Mouse (Mus musculus): ENCODE results near the gene Tmed4. TPM values are rescaled to one million over a fixed set of nuclear protein-coding genes. Genes with fewer than 3 reads are reported as not detected.

The Tmed4 gene
- polyA plus RNA-seq, 1 experiment from 2014 or later, result 42.5 TPM

- Histone ChIP-seq H3K4me2 (ENCODE audit: low read depth, low read length) (no peak overlapping the region), H3K36me3 (ENCODE audit: control insufficient read depth, insufficient read depth) (no peaks in the 10 kb centered on the region), H3K9ac (ENCODE audit: low read depth, low read length) (no peak overlapping the region), H3K4me1 (ENCODE audit: control insufficient read depth, low read depth, low read length) (peaks cover 28% of the 10 kb centered on the region), H3K4me3 (ENCODE audit: low read depth, low read length) (no peak overlapping the region), H3K27me3 (ENCODE audit: control insufficient read depth, insufficient read depth, low read depth, low read length) (no peaks in the 10 kb centered on the region), H3K27ac (ENCODE audit: low read length) (no peak overlapping the region), H3K9me3 (replicated peaks; ENCODE audit: control insufficient read depth, low read length) (no peaks in the 10 kb centered on the region)
- WGBS (ENCODE audit: insufficient replicate concordance), result 83% methylated on average over 3 of the region's 3 CpGs
- no peak for ATAC-seq (ENCODE audit: low read depth)
Observed at GRCm38 (mm10) chr11:6290138-6290537, 15.5 kb upstream of the Tmed4 start.

GRCm38 (mm10) chr11:6282940-6283339 is 8.3 kb upstream of the Tmed4 start:
- H3K27ac ChIP-seq (ENCODE audit: low read length), result no peak overlapping the region
- no peaks in the 10 kb centered on the region; the same call in 1 of the 2 replicates for H3K9me3 ChIP-seq (replicated peaks; ENCODE audit: control insufficient read depth, low read length)
- no peaks in the 10 kb centered on the region for H3K4me1 ChIP-seq (ENCODE audit: control insufficient read depth, low read depth, low read length)
- H3K4me3 ChIP-seq (ENCODE audit: low read depth, low read length), result no peak overlapping the region
- H3K9ac ChIP-seq (ENCODE audit: low read depth, low read length), result no peak overlapping the region
- H3K36me3 ChIP-seq (ENCODE audit: control insufficient read depth, insufficient read depth), result no peaks in the 10 kb centered on the region
- ATAC-seq (ENCODE audit: low read depth), result no peak
- H3K4me2 ChIP-seq (ENCODE audit: low read depth, low read length), result no peak overlapping the region
- 64% methylated on average over 3 of the region's 3 CpGs for WGBS (ENCODE audit: insufficient replicate concordance)
- no peaks in the 10 kb centered on the region for H3K27me3 ChIP-seq (ENCODE audit: control insufficient read depth, insufficient read depth, low read depth, low read length)

GRCm38 (mm10) chr11:6276466-6276865 is 1.8 kb upstream of the Tmed4 start:
- Histone ChIP-seq H3K36me3 (ENCODE audit: control insufficient read depth, insufficient read depth) (peaks cover 4% of the 10 kb centered on the region), H3K4me2 (ENCODE audit: low read depth, low read length) (no peak overlapping the region), H3K4me3 (ENCODE audit: low read depth, low read length) (no peak overlapping the region), H3K27me3 (ENCODE audit: control insufficient read depth, insufficient read depth, low read depth, low read length) (no peaks in the 10 kb centered on the region), H3K9me3 (replicated peaks; ENCODE audit: control insufficient read depth, low read length) (no peaks in the 10 kb centered on the region; the same call in 1 of the 2 replicates), H3K27ac (ENCODE audit: low read length) (no peak overlapping the region), H3K9ac (ENCODE audit: low read depth, low read length) (no peak overlapping the region), H3K4me1 (ENCODE audit: control insufficient read depth, low read depth, low read length) (peaks cover 16% of the 10 kb centered on the region)
- 67% methylated on average over 3 of the region's 3 CpGs for WGBS (ENCODE audit: insufficient replicate concordance)
- ATAC-seq (ENCODE audit: low read depth), result no peak

- Histone ChIP-seq H3K9me3 (replicated peaks; ENCODE audit: control insufficient read depth, low read length) (no peaks in the 10 kb centered on the region; the same call in 1 of the 2 replicates), H3K4me3 (ENCODE audit: low read depth, low read length) (peak overlapping the region; percentile 77), H3K36me3 (ENCODE audit: control insufficient read depth, insufficient read depth) (peaks cover 9% of the 10 kb centered on the region), H3K27ac (ENCODE audit: low read length) (peak overlapping the region; percentile 76), H3K4me2 (ENCODE audit: low read depth, low read length) (peak overlapping the region; percentile 67), H3K9ac (ENCODE audit: low read depth, low read length) (peak overlapping the region; percentile 84), H3K4me1 (ENCODE audit: control insufficient read depth, low read depth, low read length) (peaks cover 16% of the 10 kb centered on the region), H3K27me3 (ENCODE audit: control insufficient read depth, insufficient read depth, low read depth, low read length) (no peaks in the 10 kb centered on the region)
- ATAC-seq (ENCODE audit: low read depth), result no peak
- WGBS (ENCODE audit: insufficient replicate concordance), result 30% methylated on average over 7 of the region's 7 CpGs
Observed at GRCm38 (mm10) chr11:6275094-6275484, 419 bp upstream of the Tmed4 start.

- 18% methylated on average over 11 of the region's 11 CpGs for WGBS (ENCODE audit: insufficient replicate concordance)
- ATAC-seq (ENCODE audit: low read depth), result no peak
- peaks cover 9% of the 10 kb centered on the region for H3K36me3 ChIP-seq (ENCODE audit: control insufficient read depth, insufficient read depth)
- H3K27ac ChIP-seq (ENCODE audit: low read length), result peak overlapping the region; percentile 3; the same call in 1 of the 2 replicates
- peak overlapping the region; percentile 77 for H3K4me3 ChIP-seq (ENCODE audit: low read depth, low read length)
- peak overlapping the region; percentile 84 for H3K9ac ChIP-seq (ENCODE audit: low read depth, low read length)
- H3K4me2 ChIP-seq (ENCODE audit: low read depth, low read length), result peak overlapping the region; percentile 67
- H3K9me3 ChIP-seq (replicated peaks; ENCODE audit: control insufficient read depth, low read length), result no peaks in the 10 kb centered on the region
- peaks cover 16% of the 10 kb centered on the region for H3K4me1 ChIP-seq (ENCODE audit: control insufficient read depth, low read depth, low read length)
- no peaks in the 10 kb centered on the region for H3K27me3 ChIP-seq (ENCODE audit: control insufficient read depth, insufficient read depth, low read depth, low read length)
Observed at GRCm38 (mm10) chr11:6273607-6274006, 1.1 kb downstream of the Tmed4 start.

GRCm38 (mm10) chr11:6267320-6268254 is 7.1 kb downstream of the Tmed4 start, which contains the start of gene Ddx56:
TSS of gene Ddx56 (minus strand) at chr11:6267772.
- Histone ChIP-seq H3K9me3 (replicated peaks; ENCODE audit: control insufficient read depth, low read length) (no peaks in the 10 kb centered on the region), H3K4me2 (ENCODE audit: low read depth, low read length) (peak within 1 kb of the TSS; percentile 76), H3K4me1 (ENCODE audit: control insufficient read depth, low read depth, low read length) (peaks cover 10% of the 10 kb centered on the region), H3K9ac (ENCODE audit: low read depth, low read length) (peak within 1 kb of the TSS; percentile 89), H3K27me3 (ENCODE audit: control insufficient read depth, insufficient read depth, low read depth, low read length) (no peaks in the 10 kb centered on the region), H3K36me3 (ENCODE audit: control insufficient read depth, insufficient read depth) (peaks cover 29% of the 10 kb centered on the region), H3K4me3 (ENCODE audit: low read depth, low read length) (peak within 1 kb of the TSS; percentile 94), H3K27ac (ENCODE audit: low read length) (peak within 1 kb of the TSS; percentile 95)
- ATAC-seq (ENCODE audit: low read depth), result peak; percentile 99
- WGBS (ENCODE audit: insufficient replicate concordance), result 1% methylated on average over 48 of the region's 50 CpGs

- peak overlapping the region; percentile 76 for H3K4me2 ChIP-seq (ENCODE audit: low read depth, low read length)
- peak overlapping the region; percentile 89 for H3K9ac ChIP-seq (ENCODE audit: low read depth, low read length)
- no peak overlapping the region for H3K27ac ChIP-seq (ENCODE audit: low read length)
- H3K9me3 ChIP-seq (replicated peaks; ENCODE audit: control insufficient read depth, low read length), result no peaks in the 10 kb centered on the region
- H3K36me3 ChIP-seq (ENCODE audit: control insufficient read depth, insufficient read depth), result peaks cover 30% of the 10 kb centered on the region
- 52% methylated on average over 9 of the region's 9 CpGs for WGBS (ENCODE audit: insufficient replicate concordance)
- H3K4me3 ChIP-seq (ENCODE audit: low read depth, low read length), result peak overlapping the region; percentile 94
- peaks cover 10% of the 10 kb centered on the region for H3K4me1 ChIP-seq (ENCODE audit: control insufficient read depth, low read depth, low read length)
- H3K27me3 ChIP-seq (ENCODE audit: control insufficient read depth, insufficient read depth, low read depth, low read length), result no peaks in the 10 kb centered on the region
- ATAC-seq (ENCODE audit: low read depth), result no peak
Observed at GRCm38 (mm10) chr11:6266621-6267020, 8.0 kb downstream of the Tmed4 start.

- peaks cover 43% of the 10 kb centered on the region for H3K36me3 ChIP-seq (ENCODE audit: control insufficient read depth, insufficient read depth)
- no peak overlapping the region for H3K4me3 ChIP-seq (ENCODE audit: low read depth, low read length)
- ATAC-seq (ENCODE audit: low read depth), result 0 out of 2 replicates have a peak, but pooled peaks have one; percentile 49
- peaks cover 5% of the 10 kb centered on the region for H3K4me1 ChIP-seq (ENCODE audit: control insufficient read depth, low read depth, low read length)
- no peaks in the 10 kb centered on the region for H3K27me3 ChIP-seq (ENCODE audit: control insufficient read depth, insufficient read depth, low read depth, low read length)
- H3K4me2 ChIP-seq (ENCODE audit: low read depth, low read length), result no peak overlapping the region
- no peak overlapping the region for H3K9ac ChIP-seq (ENCODE audit: low read depth, low read length)
- H3K27ac ChIP-seq (ENCODE audit: low read length), result no peak overlapping the region
- no peaks in the 10 kb centered on the region for H3K9me3 ChIP-seq (replicated peaks; ENCODE audit: control insufficient read depth, low read length)
- 70% methylated on average over 10 of the region's 10 CpGs for WGBS (ENCODE audit: insufficient replicate concordance)
Observed at GRCm38 (mm10) chr11:6261434-6262082, 13.1 kb downstream of the Tmed4 start.
